Mouse (Mus musculus): ENCODE measurements at regions not wholly inside any gene's neighbourhood (a gene's known extent, or its start where the extent isn't known, plus 50 kb on each side); places are given as distances from the start of the nearest gene placed in this dataset.
A peak's percentile ranks its signal among the peaks of the same experiment; 100 is the strongest.

GRCm38 (mm10) chr13:63719351-63720207 lies 95.5 kb upstream of the Ercc6l2 start:
- Histone ChIP-seq H3K36me3 (ENCODE audit: control insufficient read depth, insufficient read depth, low read length, poor library complexity, severe bottlenecking) (no peaks in the 10 kb centered on the region), H3K27ac (ENCODE audit: insufficient read depth, low read length) (peak overlapping the region; percentile 59), H3K9me3 (replicated peaks; ENCODE audit: control insufficient read depth, insufficient read depth, low read length, poor library complexity, severe bottlenecking) (no peaks in the 10 kb centered on the region), H3K4me3 (ENCODE audit: low read depth, low read length) (no peak overlapping the region), H3K4me1 (ENCODE audit: control insufficient read depth, insufficient read depth, low read length) (peaks cover 10% of the 10 kb centered on the region), H3K27me3 (ENCODE audit: control insufficient read depth, insufficient read depth, low read length, poor library complexity, severe bottlenecking) (no peaks in the 10 kb centered on the region), H3K9ac (ENCODE audit: low read depth, poor library complexity, severe bottlenecking) (no peak overlapping the region)
- TF ChIP-seq CTCF (IDR thresholded peaks at IDR 0.05; ENCODE audit: low read depth, low read length) (no peak), POLR2A (IDR thresholded peaks at IDR 0.05; ENCODE audit: insufficient read depth, low read length) (no peak), EP300 (IDR thresholded peaks at IDR 0.05; ENCODE audit: insufficient read depth, low read depth, low read length) (peak; percentile 100)

DNA sequence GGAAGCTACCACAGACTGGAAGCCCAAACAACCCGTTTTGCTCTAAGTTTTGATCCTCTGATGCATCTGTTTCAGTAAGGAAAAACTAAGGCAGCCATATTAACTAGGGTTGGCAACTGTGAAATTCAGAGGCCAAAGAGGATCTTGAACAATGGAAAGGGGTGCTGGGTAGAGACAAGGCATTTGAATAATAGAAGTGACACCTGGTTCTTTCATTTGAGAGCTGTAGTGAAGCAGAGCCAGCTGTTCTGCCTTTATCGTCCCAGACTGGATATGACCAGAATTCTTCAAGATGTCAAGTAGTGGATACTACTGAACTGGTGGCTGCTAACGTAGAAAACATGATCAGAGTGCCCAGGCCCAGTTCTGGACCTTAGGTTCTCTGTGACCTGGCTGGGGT lies 94.4 kb upstream of the Ercc6l2 start:
- Histone ChIP-seq H3K9me3 (replicated peaks; ENCODE audit: control insufficient read depth, insufficient read depth, low read length, poor library complexity, severe bottlenecking) (no peaks in the 10 kb centered on the region), H3K4me1 (ENCODE audit: control insufficient read depth, insufficient read depth, low read length) (peaks cover 10% of the 10 kb centered on the region), H3K36me3 (ENCODE audit: control insufficient read depth, insufficient read depth, low read length, poor library complexity, severe bottlenecking) (no peaks in the 10 kb centered on the region), H3K27me3 (ENCODE audit: control insufficient read depth, insufficient read depth, low read length, poor library complexity, severe bottlenecking) (no peaks in the 10 kb centered on the region), H3K4me3 (ENCODE audit: low read depth, low read length) (no peak overlapping the region), H3K9ac (ENCODE audit: low read depth, poor library complexity, severe bottlenecking) (no peak overlapping the region), H3K27ac (ENCODE audit: insufficient read depth, low read length) (peak overlapping the region; percentile 37)
- TF ChIP-seq POLR2A (IDR thresholded peaks at IDR 0.05; ENCODE audit: insufficient read depth, low read length) (no peak), EP300 (IDR thresholded peaks at IDR 0.05; ENCODE audit: insufficient read depth, low read depth, low read length) (peak; percentile 64; the same call in 1 of the 2 replicates), CTCF (IDR thresholded peaks at IDR 0.05; ENCODE audit: low read depth, low read length) (no peak)

GRCm38 (mm10) chr13:63721011-63721625 lies 93.9 kb upstream of the Ercc6l2 start:
- Histone ChIP-seq H3K4me3 (ENCODE audit: low read depth, low read length) (no peak overlapping the region), H3K4me1 (ENCODE audit: control insufficient read depth, insufficient read depth, low read length) (peaks cover 10% of the 10 kb centered on the region), H3K36me3 (ENCODE audit: control insufficient read depth, insufficient read depth, low read length, poor library complexity, severe bottlenecking) (no peaks in the 10 kb centered on the region), H3K27me3 (ENCODE audit: control insufficient read depth, insufficient read depth, low read length, poor library complexity, severe bottlenecking) (no peaks in the 10 kb centered on the region), H3K9ac (ENCODE audit: low read depth, poor library complexity, severe bottlenecking) (no peak overlapping the region), H3K9me3 (replicated peaks; ENCODE audit: control insufficient read depth, insufficient read depth, low read length, poor library complexity, severe bottlenecking) (no peaks in the 10 kb centered on the region), H3K27ac (ENCODE audit: insufficient read depth, low read length) (peak overlapping the region; percentile 23)
- TF ChIP-seq CTCF (IDR thresholded peaks at IDR 0.05; ENCODE audit: low read depth, low read length) (no peak), EP300 (IDR thresholded peaks at IDR 0.05; ENCODE audit: insufficient read depth, low read depth, low read length) (peak; percentile 49; the same call in 1 of the 2 replicates), POLR2A (IDR thresholded peaks at IDR 0.05; ENCODE audit: insufficient read depth, low read length) (no peak)

GRCm38 (mm10) chr13:63724293-63724692 lies 90.7 kb upstream of the Ercc6l2 start:
- H3K4me1 ChIP-seq (ENCODE audit: control insufficient read depth, insufficient read depth, low read length), result peaks cover 10% of the 10 kb centered on the region
- no peak overlapping the region for H3K4me3 ChIP-seq (ENCODE audit: low read depth, low read length)
- no peaks in the 10 kb centered on the region for H3K9me3 ChIP-seq (replicated peaks; ENCODE audit: control insufficient read depth, insufficient read depth, low read length, poor library complexity, severe bottlenecking)
- no peak overlapping the region for H3K27ac ChIP-seq (ENCODE audit: insufficient read depth, low read length)
- no peaks in the 10 kb centered on the region for H3K36me3 ChIP-seq (ENCODE audit: control insufficient read depth, insufficient read depth, low read length, poor library complexity, severe bottlenecking)
- no peak overlapping the region for H3K9ac ChIP-seq (ENCODE audit: low read depth, poor library complexity, severe bottlenecking)
- no peak for TF ChIP-seq EP300 (IDR thresholded peaks at IDR 0.05; ENCODE audit: insufficient read depth, low read depth, low read length)
- TF ChIP-seq POLR2A (IDR thresholded peaks at IDR 0.05; ENCODE audit: insufficient read depth, low read length), result no peak
- no peak for TF ChIP-seq CTCF (IDR thresholded peaks at IDR 0.05; ENCODE audit: low read depth, low read length)
- no peaks in the 10 kb centered on the region for H3K27me3 ChIP-seq (ENCODE audit: control insufficient read depth, insufficient read depth, low read length, poor library complexity, severe bottlenecking)

GRCm38 (mm10) chr13:63724843-63725582 lies 90.0 kb upstream of the Ercc6l2 start:
- H3K27ac ChIP-seq (ENCODE audit: insufficient read depth, low read length), result no peak overlapping the region

More at GRCm38 (mm10) chr13:63724843-63725582, 90.0 kb upstream of the Ercc6l2 start:
- Histone ChIP-seq H3K4me1 (ENCODE audit: control insufficient read depth, insufficient read depth, low read length) (peaks cover 9% of the 10 kb centered on the region), H3K9me3 (replicated peaks; ENCODE audit: control insufficient read depth, insufficient read depth, low read length, poor library complexity, severe bottlenecking) (no peaks in the 10 kb centered on the region), H3K4me3 (ENCODE audit: low read depth, low read length) (no peak overlapping the region), H3K9ac (ENCODE audit: low read depth, poor library complexity, severe bottlenecking) (no peak overlapping the region), H3K27me3 (ENCODE audit: control insufficient read depth, insufficient read depth, low read length, poor library complexity, severe bottlenecking) (no peaks in the 10 kb centered on the region), H3K36me3 (ENCODE audit: control insufficient read depth, insufficient read depth, low read length, poor library complexity, severe bottlenecking) (no peaks in the 10 kb centered on the region)
- TF ChIP-seq POLR2A (IDR thresholded peaks at IDR 0.05; ENCODE audit: insufficient read depth, low read length), result no peak
- no peak for TF ChIP-seq EP300 (IDR thresholded peaks at IDR 0.05; ENCODE audit: insufficient read depth, low read depth, low read length)
- no peak for TF ChIP-seq CTCF (IDR thresholded peaks at IDR 0.05; ENCODE audit: low read depth, low read length)
